Mouse (Mus musculus): ENCODE results near the gene Col6a5. TPM values are rescaled to one million over a fixed set of nuclear protein-coding genes. Genes with fewer than 3 reads are reported as not detected.
"Not testable (repeated sequence)": the region's sequence is repeated elsewhere in the genome, so short reads cannot be mapped to it uniquely, and the experiment has no call there.

Col6a5 gene
- polyA plus RNA-seq, 1 experiment from 2014 or later = not detected

DNA sequence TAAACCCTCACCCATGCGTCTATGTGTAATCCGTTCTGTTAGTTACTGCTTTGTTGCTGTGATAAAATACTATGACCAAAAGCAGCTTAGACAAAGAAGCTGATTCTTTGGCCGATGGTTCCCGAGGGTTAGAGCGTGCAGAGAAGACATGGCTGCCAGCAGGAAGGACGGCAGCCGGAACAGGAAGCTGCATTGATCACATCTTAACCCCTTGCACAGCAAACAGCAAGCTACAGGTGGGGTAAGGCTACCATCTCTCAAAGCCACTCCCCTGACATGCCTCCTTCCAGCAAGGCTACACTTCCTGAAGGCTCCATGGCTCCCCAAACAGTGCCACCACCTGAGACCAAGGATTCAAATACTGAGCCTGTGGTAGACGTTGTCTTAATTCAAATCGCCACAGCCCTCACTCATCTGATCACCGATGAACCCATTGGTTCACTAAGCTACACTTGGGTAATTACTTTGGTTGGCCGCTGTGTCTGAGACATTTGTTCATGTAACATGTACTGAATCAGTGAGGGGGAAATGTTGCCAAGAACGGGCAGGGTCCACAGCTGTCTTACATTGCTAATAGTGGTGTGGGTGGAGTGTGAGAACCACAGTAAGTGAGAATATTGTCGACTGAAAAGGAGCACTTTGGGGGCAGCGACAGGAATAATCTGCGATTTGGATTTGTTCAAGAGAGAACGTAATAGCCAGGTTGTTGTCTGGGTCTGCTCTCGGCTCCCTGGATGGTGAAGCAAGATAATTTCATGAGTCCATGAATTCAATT, 75.6 kb downstream of the Col6a5 start:
- H3K4me1 ChIP-seq = peaks cover 10% of the 10 kb centered on the region
- H3K27ac ChIP-seq = no peak overlapping the region
- H3K36me3 ChIP-seq = no peaks in the 10 kb centered on the region
- WGBS = 80% methylated on average over 17 of the region's 17 CpGs
- H3K4me3 ChIP-seq = no peak overlapping the region
- DNase-seq (ENCODE audit: low spot score) = no peak
- H3K27me3 ChIP-seq (ENCODE audit: insufficient read depth, poor library complexity, severe bottlenecking) = no peaks in the 10 kb centered on the region
- H3K9me3 ChIP-seq = no peaks in the 10 kb centered on the region

GRCm38 (mm10) chr9:105880743-105881142, 79.7 kb downstream of the Col6a5 start:
- Histone ChIP-seq H3K4me3 (no peak overlapping the region), H3K36me3 (no peaks in the 10 kb centered on the region), H3K27me3 (ENCODE audit: insufficient read depth, poor library complexity, severe bottlenecking) (no peaks in the 10 kb centered on the region), H3K27ac (no peak overlapping the region), H3K4me1 (no peaks in the 10 kb centered on the region), H3K9me3 (no peaks in the 10 kb centered on the region)
- 69% methylated on average over 4 of the region's 4 CpGs for WGBS
- no peak for DNase-seq (ENCODE audit: low spot score)

GRCm38 (mm10) chr9:105878365-105879108, 81.9 kb downstream of the Col6a5 start:
- no peak overlapping the region for H3K4me3 ChIP-seq
- 69% methylated on average over 11 of the region's 11 CpGs for WGBS
- no peaks in the 10 kb centered on the region for H3K4me1 ChIP-seq
- H3K27ac ChIP-seq = no peak overlapping the region
- H3K36me3 ChIP-seq = no peaks in the 10 kb centered on the region
- H3K9me3 ChIP-seq = no peaks in the 10 kb centered on the region
- H3K27me3 ChIP-seq (ENCODE audit: insufficient read depth, poor library complexity, severe bottlenecking) = no peaks in the 10 kb centered on the region
- no peak for DNase-seq (ENCODE audit: low spot score)

- no peak for DNase-seq (ENCODE audit: low spot score)
- Histone ChIP-seq H3K36me3 (no peaks in the 10 kb centered on the region), H3K4me3 (no peak overlapping the region), H3K27me3 (ENCODE audit: insufficient read depth, poor library complexity, severe bottlenecking) (no peaks in the 10 kb centered on the region), H3K4me1 (no peaks in the 10 kb centered on the region), H3K27ac (no peak overlapping the region), H3K9me3 (no peaks in the 10 kb centered on the region)
- WGBS = 81% methylated on average over 4 of the region's 4 CpGs
Observed at GRCm38 (mm10) chr9:105876124-105876523, 84.3 kb downstream of the Col6a5 start.

- 69% methylated on average over 14 of the region's 14 CpGs for WGBS
- Histone ChIP-seq H3K36me3 (no peaks in the 10 kb centered on the region), H3K27ac (no peak overlapping the region), H3K4me1 (no peaks in the 10 kb centered on the region), H3K9me3 (no peaks in the 10 kb centered on the region), H3K4me3 (no peak overlapping the region), H3K27me3 (ENCODE audit: insufficient read depth, poor library complexity, severe bottlenecking) (no peaks in the 10 kb centered on the region)
- no peak for DNase-seq (ENCODE audit: low spot score)
Observed at GRCm38 (mm10) chr9:105871643-105872042, 88.8 kb downstream of the Col6a5 start.

DNA sequence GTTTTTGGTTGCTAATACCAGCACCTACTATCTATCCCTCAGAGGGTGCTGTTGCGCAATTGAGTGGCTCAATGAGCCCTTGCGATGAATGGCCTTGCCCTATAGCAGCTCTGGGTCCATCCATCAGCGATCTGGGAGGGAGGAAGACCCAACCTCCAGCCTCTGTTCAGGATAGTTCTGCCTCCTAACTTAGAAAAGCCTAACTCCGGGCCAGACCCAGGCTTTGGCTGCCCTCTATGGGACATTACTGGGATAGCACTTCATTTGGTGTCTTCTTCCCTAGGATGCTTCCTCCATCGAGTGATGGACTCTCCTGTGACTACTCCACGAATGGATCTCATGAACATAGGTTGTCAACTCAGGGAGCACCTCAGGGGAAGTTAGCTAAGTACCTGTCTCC, 102.7 kb downstream of the Col6a5 start:
- Histone ChIP-seq H3K4me3 (no peak overlapping the region), H3K27me3 (ENCODE audit: insufficient read depth, poor library complexity, severe bottlenecking) (no peaks in the 10 kb centered on the region), H3K4me1 (no peaks in the 10 kb centered on the region), H3K36me3 (no peaks in the 10 kb centered on the region), H3K9me3 (no peaks in the 10 kb centered on the region), H3K27ac (no peak overlapping the region)
- WGBS = 16% methylated on average over 6 of the region's 6 CpGs
- no peak for DNase-seq (ENCODE audit: low spot score)

GRCm38 (mm10) chr9:105852778-105853065, 107.7 kb downstream of the Col6a5 start:
- Histone ChIP-seq H3K9me3 (no peaks in the 10 kb centered on the region), H3K36me3 (no peaks in the 10 kb centered on the region), H3K27ac (no peak overlapping the region), H3K4me3 (no peak overlapping the region), H3K27me3 (ENCODE audit: insufficient read depth, poor library complexity, severe bottlenecking) (no peaks in the 10 kb centered on the region), H3K4me1 (peaks cover 6% of the 10 kb centered on the region; the same call in 1 of the 2 replicates)
- DNase-seq (ENCODE audit: low spot score) = no peak
- 89% methylated on average over 1 of the region's 1 CpGs for WGBS

GRCm38 (mm10) chr9:105852015-105852777, 108.2 kb downstream of the Col6a5 start:
- WGBS = 73% methylated on average over 14 of the region's 14 CpGs
- no peak for DNase-seq (ENCODE audit: low spot score)
- no peaks in the 10 kb centered on the region for H3K9me3 ChIP-seq
- H3K36me3 ChIP-seq = no peaks in the 10 kb centered on the region
- peaks cover 9% of the 10 kb centered on the region; the same call in 1 of the 2 replicates for H3K4me1 ChIP-seq
- no peaks in the 10 kb centered on the region for H3K27me3 ChIP-seq (ENCODE audit: insufficient read depth, poor library complexity, severe bottlenecking)
- no peak overlapping the region for H3K27ac ChIP-seq
- no peak overlapping the region for H3K4me3 ChIP-seq

DNA sequence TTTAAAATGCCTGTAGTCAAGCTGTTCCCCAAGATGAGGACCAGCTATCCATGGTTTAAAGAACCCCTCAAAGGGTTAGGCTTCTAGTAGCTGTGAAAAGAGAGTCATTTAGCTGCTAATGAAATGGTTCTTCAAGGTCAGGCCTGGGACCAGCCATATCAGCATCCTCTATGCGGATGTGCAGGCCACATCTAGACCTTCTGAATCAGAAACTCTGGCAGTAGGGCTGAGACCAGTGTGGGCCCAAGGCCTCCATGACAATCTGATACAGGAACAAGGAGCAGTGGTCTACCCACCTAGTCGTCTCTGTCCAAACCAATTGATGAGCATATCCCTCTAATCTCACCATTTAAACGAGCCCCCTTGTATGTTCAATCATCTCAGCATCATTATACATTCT, 109.4 kb downstream of the Col6a5 start:
- peaks cover 9% of the 10 kb centered on the region; the same call in 1 of the 2 replicates for H3K4me1 ChIP-seq
- no peak overlapping the region for H3K4me3 ChIP-seq
- no peaks in the 10 kb centered on the region for H3K9me3 ChIP-seq
- DNase-seq (ENCODE audit: low spot score) = peak; percentile 51
- 74% methylated on average over 3 of the region's 3 CpGs for WGBS
- H3K27ac ChIP-seq = no peak overlapping the region
- H3K27me3 ChIP-seq (ENCODE audit: insufficient read depth, poor library complexity, severe bottlenecking) = no peaks in the 10 kb centered on the region
- no peaks in the 10 kb centered on the region for H3K36me3 ChIP-seq

DNA sequence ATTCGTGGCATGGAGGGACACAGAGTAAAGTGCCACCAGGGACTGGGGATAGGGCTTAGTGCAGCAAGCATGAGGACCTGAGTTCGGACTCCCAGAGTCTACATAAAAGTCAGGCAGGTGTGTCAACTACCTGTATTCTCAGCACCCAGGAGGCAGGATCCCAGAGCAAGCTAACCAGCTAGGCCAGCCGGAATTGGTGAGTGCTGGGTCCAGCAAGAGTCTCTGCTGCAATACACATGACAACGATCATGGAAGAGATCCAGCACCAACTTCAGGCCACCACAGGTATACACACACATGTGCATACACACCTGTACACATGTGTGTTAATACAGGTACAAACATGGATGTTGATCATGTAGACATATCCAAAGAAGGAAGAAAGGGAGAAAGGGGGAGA, 112.0 kb downstream of the Col6a5 start:
- Histone ChIP-seq H3K4me1 (peaks cover 9% of the 10 kb centered on the region; the same call in 1 of the 2 replicates), H3K36me3 (no peaks in the 10 kb centered on the region), H3K27ac (no peak overlapping the region), H3K9me3 (no peaks in the 10 kb centered on the region), H3K4me3 (no peak overlapping the region), H3K27me3 (ENCODE audit: insufficient read depth, poor library complexity, severe bottlenecking) (no peaks in the 10 kb centered on the region)
- WGBS = 73% methylated on average over 4 of the region's 4 CpGs
- DNase-seq (ENCODE audit: low spot score) = peak; percentile 69

- 77% methylated on average over 5 of the region's 5 CpGs for WGBS
- no peak overlapping the region for H3K27ac ChIP-seq
- peaks cover 9% of the 10 kb centered on the region; the same call in 1 of the 2 replicates for H3K4me1 ChIP-seq
- H3K9me3 ChIP-seq = no peaks in the 10 kb centered on the region
- peak; percentile 35 for DNase-seq (ENCODE audit: low spot score)
- no peaks in the 10 kb centered on the region for H3K36me3 ChIP-seq
- H3K4me3 ChIP-seq = no peak overlapping the region
- H3K27me3 ChIP-seq (ENCODE audit: insufficient read depth, poor library complexity, severe bottlenecking) = no peaks in the 10 kb centered on the region
Observed at GRCm38 (mm10) chr9:105847261-105847660, 113.2 kb downstream of the Col6a5 start.

- H3K9me3 ChIP-seq; DNase-seq (ENCODE audit: low spot score); H3K4me3 ChIP-seq; H3K27me3 ChIP-seq (ENCODE audit: insufficient read depth, poor library complexity, severe bottlenecking); H3K4me1 ChIP-seq; H3K36me3 ChIP-seq; H3K27ac ChIP-seq: not testable (repeated sequence)
- 51% methylated on average over 5 of the region's 5 CpGs for WGBS
Observed at GRCm38 (mm10) chr9:105841386-105841785, 119.1 kb downstream of the Col6a5 start.

DNA sequence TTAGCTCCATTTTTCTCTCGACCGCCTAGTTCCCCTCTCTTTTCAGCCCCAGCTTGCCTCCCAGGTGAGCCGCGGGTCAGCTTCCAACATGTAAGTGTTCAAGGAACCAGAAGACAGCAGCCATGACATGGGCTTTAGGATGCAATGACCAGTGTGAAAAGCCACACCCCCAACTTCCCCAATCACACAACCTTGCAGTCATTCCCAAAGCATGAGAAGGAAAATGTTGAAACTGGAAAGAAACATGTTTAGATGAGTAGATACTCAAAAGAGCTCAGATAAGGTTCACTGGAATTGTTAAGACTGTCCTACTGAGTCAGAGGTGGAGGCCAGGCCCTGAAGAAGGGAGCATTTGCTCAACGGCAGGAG, 121.3 kb downstream of the Col6a5 start:
- H3K4me1 ChIP-seq = peaks cover 8% of the 10 kb centered on the region
- 82% methylated on average over 5 of the region's 5 CpGs for WGBS
- no peaks in the 10 kb centered on the region for H3K36me3 ChIP-seq
- no peaks in the 10 kb centered on the region for H3K27me3 ChIP-seq (ENCODE audit: insufficient read depth, poor library complexity, severe bottlenecking)
- H3K9me3 ChIP-seq = no peaks in the 10 kb centered on the region
- no peak overlapping the region for H3K27ac ChIP-seq
- DNase-seq (ENCODE audit: low spot score) = no peak
- H3K4me3 ChIP-seq = no peak overlapping the region
